Mouse (Mus musculus) midbrain, embryonic 13.5 days (tissue): ENCODE data around the gene Tex29. TPM values are rescaled to one million over a fixed set of nuclear protein-coding genes. Genes with fewer than 3 reads are reported as not detected.

Experiments
- ATAC-seq: fragments of 200-750 bp; cut with Nextera tagmentation; 2 replicates; pipeline ENCODE4 v1.8.0; 2017; ENCODE audit warnings: mild to moderate bottlenecking, moderate TSS enrichment, moderate library complexity
- H3K27ac ChIP-seq: fragments of 300-500 bp; sonication (generic); 2 replicates; pipeline ENCODE4 v1.5.1; 2015; ENCODE audit warnings: inconsistent platforms, mild to moderate bottlenecking, moderate library complexity
- H3K27me3 ChIP-seq: fragments of 300-500 bp; sonication (generic); 2 replicates; pipeline ENCODE4 v1.6.1; 2015; ENCODE audit warnings: mild to moderate bottlenecking, inconsistent platforms
- H3K36me3 ChIP-seq: fragments of 300-500 bp; sonication (generic); 2 replicates; pipeline ENCODE4 v1.6.1; 2015; ENCODE audit warnings: mild to moderate bottlenecking, inconsistent platforms
- H3K4me1 ChIP-seq: fragments of 300-500 bp; sonication (generic); replicated peaks from 2 replicates; pipeline ENCODE4 v1.6.1; 2015; ENCODE audit warnings: inconsistent platforms
- H3K4me2 ChIP-seq: fragments of 300-500 bp; sonication (generic); replicated peaks from 2 replicates; pipeline ENCODE4 v1.6.1; 2015; ENCODE audit warnings: moderate library complexity, mild to moderate bottlenecking, inconsistent platforms
- H3K4me3 ChIP-seq: fragments of 300-500 bp; sonication (generic); replicated peaks from 2 replicates; pipeline ENCODE4 v1.5.1; 2015; ENCODE audit warnings: mild to moderate bottlenecking, inconsistent platforms
- H3K9ac ChIP-seq: fragments of 300-500 bp; sonication (generic); replicated peaks from 2 replicates; pipeline ENCODE4 v1.6.1; 2015; ENCODE audit warnings: mild to moderate bottlenecking, inconsistent platforms
- H3K9me3 ChIP-seq: fragments of 300-500 bp; sonication (generic); 2 replicates; pipeline ENCODE4 v1.6.1; 2016; ENCODE audit warnings: mild to moderate bottlenecking, inconsistent platforms
- WGBS: fragments of 180-500 bp; shearing (Covaris S2); methylation state at CpG from one replicate; pipeline ENCODE4 v1.1.7; 2015; 5-methylcytosine and 5-hydroxymethylcytosine counted together
- polyA plus RNA-seq: library from polyadenylated mRNA; unstranded; fragments of >200 nt; fragmentation: Nextera tagmentation; extraction: Ambion mirVana; gene quantifications from 2 replicates; pipeline ENCODE4 v1.2.1, GENCODE M21; 2015

Gene Tex29
- polyA plus RNA-seq, 1 experiment from 2014 or later = 0.40 TPM

- H3K4me2 ChIP-seq = no peak overlapping the region
- H3K9ac ChIP-seq = no peak overlapping the region
- 82% methylated on average over 2 of the region's 2 CpGs for WGBS
- H3K9me3 ChIP-seq = peaks cover 7% of the 10 kb centered on the region; the same call in 1 of the 2 replicates
- peaks cover 31% of the 10 kb centered on the region for H3K4me1 ChIP-seq
- no peaks in the 10 kb centered on the region for H3K27me3 ChIP-seq
- peak; percentile 77 for ATAC-seq
- H3K27ac ChIP-seq = peak overlapping the region; percentile 78
- H3K36me3 ChIP-seq = no peaks in the 10 kb centered on the region
- no peak overlapping the region for H3K4me3 ChIP-seq
Observed at GRCm38 (mm10) chr8:11886824-11887223, 46.5 kb downstream of the Tex29 start.

- Histone ChIP-seq H3K4me3 (no peak overlapping the region), H3K4me2 (no peak overlapping the region), H3K36me3 (no peaks in the 10 kb centered on the region), H3K27ac (0 out of 2 replicates have a peak overlapping the region, but pooled peaks have one; percentile 55), H3K27me3 (peaks cover under 1% of the 10 kb centered on the region; the same call in 1 of the 2 replicates), H3K9me3 (no peaks in the 10 kb centered on the region), H3K4me1 (peaks cover 31% of the 10 kb centered on the region), H3K9ac (no peak overlapping the region)
- ATAC-seq = peak; percentile 46
- WGBS = 25% methylated on average over 7 of the region's 7 CpGs
Observed at GRCm38 (mm10) chr8:11889156-11890018, 49.1 kb downstream of the Tex29 start.

- H3K4me1 ChIP-seq = peaks cover 27% of the 10 kb centered on the region
- no peak overlapping the region for H3K9ac ChIP-seq
- no peak overlapping the region for H3K4me3 ChIP-seq
- H3K4me2 ChIP-seq = no peak overlapping the region
- no peaks in the 10 kb centered on the region for H3K9me3 ChIP-seq
- H3K27me3 ChIP-seq = peaks cover 4% of the 10 kb centered on the region; the same call in 1 of the 2 replicates
- WGBS = 87% methylated on average over 2 of the region's 2 CpGs
- H3K36me3 ChIP-seq = no peaks in the 10 kb centered on the region
- no peak overlapping the region for H3K27ac ChIP-seq
- ATAC-seq = no peak
Observed at GRCm38 (mm10) chr8:11892756-11893155, 52.5 kb downstream of the Tex29 start.

GRCm38 (mm10) chr8:11896022-11896662 lies 55.9 kb downstream of the Tex29 start:
- H3K36me3 ChIP-seq = no peaks in the 10 kb centered on the region
- no peak for ATAC-seq
- no peak overlapping the region for H3K9ac ChIP-seq
- H3K4me1 ChIP-seq = peaks cover 18% of the 10 kb centered on the region; the same call in 1 of the 2 replicates
- WGBS = 46% methylated on average over 13 of the region's 13 CpGs
- peak overlapping the region; percentile 62 for H3K27ac ChIP-seq
- no peak overlapping the region for H3K4me3 ChIP-seq
- no peak overlapping the region for H3K4me2 ChIP-seq
- no peaks in the 10 kb centered on the region for H3K9me3 ChIP-seq
- H3K27me3 ChIP-seq = peaks cover 6% of the 10 kb centered on the region; the same call in 1 of the 2 replicates

GRCm38 (mm10) chr8:11896677-11897076 lies 56.4 kb downstream of the Tex29 start:
- ATAC-seq = peak; percentile 67; the same call in 1 of the 2 replicates
- H3K27ac ChIP-seq = peak overlapping the region; percentile 58; the same call in 1 of the 2 replicates

GRCm38 (mm10) chr8:11898814-11899213 lies 58.5 kb downstream of the Tex29 start:
- Histone ChIP-seq H3K27ac (no peak overlapping the region), H3K9me3 (no peaks in the 10 kb centered on the region), H3K27me3 (peaks cover 6% of the 10 kb centered on the region; the same call in 1 of the 2 replicates), H3K9ac (no peak overlapping the region), H3K4me2 (no peak overlapping the region), H3K4me3 (no peak overlapping the region), H3K4me1 (peaks cover 18% of the 10 kb centered on the region; the same call in 1 of the 2 replicates), H3K36me3 (no peaks in the 10 kb centered on the region)
- WGBS = 96% methylated on average over 1 of the region's 1 CpGs
- no peak for ATAC-seq

More at GRCm38 (mm10) chr8:11896677-11897076, 56.4 kb downstream of the Tex29 start:
- WGBS = 70% methylated on average over 10 of the region's 10 CpGs
- H3K9me3 ChIP-seq = no peaks in the 10 kb centered on the region
- H3K9ac ChIP-seq = no peak overlapping the region
- no peak overlapping the region for H3K4me3 ChIP-seq
- no peak overlapping the region for H3K4me2 ChIP-seq
- H3K36me3 ChIP-seq = no peaks in the 10 kb centered on the region
- H3K27me3 ChIP-seq = peaks cover 6% of the 10 kb centered on the region; the same call in 1 of the 2 replicates
- H3K4me1 ChIP-seq = peaks cover 18% of the 10 kb centered on the region; the same call in 1 of the 2 replicates

Other genes with a start within 250 kb of the Tex29 start
- gene Ankrd10, start 204.7 kb upstream of the Tex29 start, polyA plus RNA-seq = 100 TPM in 2 replicates
- 0.12 TPM in 1 of 2 replicates, not detected in the other for gene 1700016D06Rik, start 139.4 kb upstream of the Tex29 start, polyA plus RNA-seq
- 60.8 and 66.3 TPM in 2 replicates for gene Arhgef7, start 112.8 kb upstream of the Tex29 start, polyA plus RNA-seq